Mouse (Mus musculus): ENCODE results near the gene Arpc1a. TPM values are rescaled to one million over a fixed set of nuclear protein-coding genes. Genes with fewer than 3 reads are reported as not detected.
"Not testable (repeated sequence)": the region's sequence is repeated elsewhere in the genome, so short reads cannot be mapped to it uniquely, and the experiment has no call there.

Gene Arpc1a
- polyA plus RNA-seq, 1 experiment from 2014 or later: 198 TPM

DNA sequence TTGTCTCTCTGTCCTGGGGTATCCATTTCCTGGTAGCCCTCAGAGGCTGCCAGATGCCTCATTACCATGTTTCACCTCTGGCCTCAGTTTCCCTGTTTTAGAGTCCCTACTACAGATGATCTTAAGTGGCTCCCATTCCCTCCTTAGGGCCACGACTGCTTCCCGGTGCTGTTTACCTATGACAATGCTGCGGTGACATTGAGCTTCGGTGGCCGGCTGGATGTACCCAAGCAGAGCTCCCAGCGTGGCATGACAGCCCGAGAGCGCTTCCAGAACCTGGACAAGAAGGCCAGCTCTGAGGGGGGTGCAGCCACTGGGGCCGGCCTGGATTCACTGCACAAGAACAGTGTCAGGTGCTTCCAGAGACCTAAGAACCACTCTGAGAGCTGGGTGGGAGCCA, 43.0 kb downstream of the Arpc1a start:
- H3K4me2 ChIP-seq (replicated peaks): no peak overlapping the region
- peaks cover 78% of the 10 kb centered on the region for H3K36me3 ChIP-seq

DNA sequence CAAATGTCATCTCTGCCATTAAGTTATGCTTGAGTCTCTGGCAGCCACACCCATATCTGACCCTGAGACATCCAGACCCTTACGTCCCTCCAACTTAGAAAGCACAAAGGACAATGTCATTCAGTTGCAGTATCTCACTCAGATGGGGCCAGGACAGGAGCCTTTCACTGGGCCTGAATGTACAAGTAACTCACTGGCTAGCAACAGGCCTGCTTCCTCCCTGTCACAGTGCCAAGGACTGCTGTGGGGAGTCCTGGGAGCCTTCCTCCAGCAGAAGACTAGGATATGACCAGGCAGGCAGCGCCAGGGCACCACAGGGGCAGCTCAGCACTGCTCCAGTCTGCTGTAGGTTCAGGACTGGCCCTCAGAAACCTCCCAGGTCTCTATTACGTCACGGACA, 45.5 kb downstream of the Arpc1a start:
- 96% methylated on average over 4 of the region's 4 CpGs for WGBS
- H3K36me3 ChIP-seq: peaks cover 92% of the 10 kb centered on the region

More for the DNA sequence above, 43.0 kb downstream of the Arpc1a start:
- H3K9ac ChIP-seq: no peak overlapping the region
- no peak overlapping the region for H3K27ac ChIP-seq
- no peak for ATAC-seq (ENCODE audit: low FRiP score, low read depth)
- no peaks in the 10 kb centered on the region for H3K4me1 ChIP-seq
- H3K27me3 ChIP-seq (replicated peaks): no peaks in the 10 kb centered on the region
- no peaks in the 10 kb centered on the region for H3K9me3 ChIP-seq
- WGBS: 95% methylated on average over 9 of the region's 9 CpGs
- no peak overlapping the region for H3K4me3 ChIP-seq

DNA sequence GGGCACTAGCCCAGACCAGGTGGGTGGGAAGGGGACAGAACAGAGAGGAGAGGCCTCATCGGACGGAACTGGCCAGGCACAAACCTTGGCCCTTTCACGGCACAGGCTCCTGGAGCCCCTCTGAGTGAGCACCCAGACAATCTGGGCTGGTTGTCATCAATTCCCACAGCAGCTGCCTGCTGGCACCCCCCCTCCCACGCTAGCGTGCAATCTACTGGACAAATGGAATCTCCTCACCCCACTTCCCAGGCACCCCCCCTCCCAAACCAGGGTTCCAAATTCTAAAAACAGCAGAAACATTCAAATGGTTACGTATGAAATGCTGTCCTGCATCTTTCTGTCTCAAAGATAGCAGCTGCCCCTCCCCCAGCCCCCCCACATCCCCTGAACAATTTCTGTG, 46.1 kb downstream of the Arpc1a start:
- H3K9me3 ChIP-seq; ATAC-seq (ENCODE audit: low FRiP score, low read depth); H3K4me2 ChIP-seq (replicated peaks); H3K4me3 ChIP-seq; H3K27me3 ChIP-seq (replicated peaks); H3K4me1 ChIP-seq; H3K9ac ChIP-seq; H3K27ac ChIP-seq: not testable (repeated sequence)
- WGBS: 86% methylated on average over 6 of the region's 6 CpGs
- H3K36me3 ChIP-seq: peaks cover 92% of the 10 kb centered on the region

More for the DNA sequence above, 45.5 kb downstream of the Arpc1a start:
- Histone ChIP-seq H3K4me3 (no peak overlapping the region), H3K27ac (no peak overlapping the region), H3K27me3 (replicated peaks) (no peaks in the 10 kb centered on the region), H3K9ac (no peak overlapping the region), H3K4me1 (no peaks in the 10 kb centered on the region), H3K4me2 (replicated peaks) (no peak overlapping the region), H3K9me3 (no peaks in the 10 kb centered on the region)
- ATAC-seq (ENCODE audit: low FRiP score, low read depth): no peak

DNA sequence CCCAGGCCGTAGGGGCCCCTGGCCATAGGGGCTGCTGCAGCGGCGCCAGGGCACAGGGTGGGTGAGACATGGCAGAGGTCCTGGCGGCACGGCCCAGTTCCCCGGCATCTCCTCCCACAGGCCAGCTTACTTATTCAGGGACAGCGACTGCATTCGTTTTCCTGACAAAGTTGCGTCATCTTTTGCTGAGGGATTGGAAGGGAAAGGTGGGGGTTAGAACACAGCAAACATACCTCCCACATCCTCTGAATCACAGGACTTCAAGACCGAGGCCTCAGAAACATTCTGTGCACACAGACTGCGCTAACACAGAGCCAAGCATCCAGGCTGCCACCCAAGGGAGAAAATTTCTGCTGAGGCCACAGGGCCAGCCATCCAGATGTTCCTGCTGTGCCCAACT, 46.6 kb downstream of the Arpc1a start:
- Histone ChIP-seq H3K4me1 (no peaks in the 10 kb centered on the region), H3K4me3 (no peak overlapping the region), H3K36me3 (peaks cover 92% of the 10 kb centered on the region), H3K4me2 (replicated peaks) (no peak overlapping the region), H3K27me3 (replicated peaks) (no peaks in the 10 kb centered on the region), H3K9ac (no peak overlapping the region), H3K27ac (no peak overlapping the region), H3K9me3 (no peaks in the 10 kb centered on the region)
- no peak for ATAC-seq (ENCODE audit: low FRiP score, low read depth)
- WGBS: 96% methylated on average over 11 of the region's 11 CpGs

DNA sequence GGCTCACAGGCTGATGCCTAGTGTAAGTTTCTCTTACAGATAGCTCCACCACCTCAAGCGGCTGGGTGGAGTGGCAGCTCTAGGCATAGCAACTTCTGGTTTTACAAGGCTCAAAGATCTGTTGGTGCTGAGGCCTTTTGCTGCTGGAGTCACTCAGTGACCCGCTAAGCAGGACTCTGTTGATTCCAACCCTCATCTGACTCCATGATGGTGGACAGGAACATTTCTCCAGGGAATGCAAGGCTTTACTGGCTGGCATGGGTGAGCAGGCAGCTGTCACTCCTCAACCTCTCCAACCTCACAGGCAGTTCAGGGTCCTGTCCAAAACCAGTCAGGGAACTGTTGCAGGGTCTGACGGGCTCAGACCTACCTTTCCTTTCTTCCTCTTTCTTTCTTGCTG, 47.4 kb downstream of the Arpc1a start:
- peaks cover 87% of the 10 kb centered on the region for H3K36me3 ChIP-seq
- H3K4me2 ChIP-seq (replicated peaks): no peak overlapping the region
- no peak for ATAC-seq (ENCODE audit: low FRiP score, low read depth)
- H3K9me3 ChIP-seq: no peaks in the 10 kb centered on the region
- H3K27ac ChIP-seq: no peak overlapping the region
- H3K9ac ChIP-seq: no peak overlapping the region
- 88% methylated on average over 3 of the region's 3 CpGs for WGBS
- H3K4me1 ChIP-seq: no peaks in the 10 kb centered on the region
- no peak overlapping the region for H3K4me3 ChIP-seq
- H3K27me3 ChIP-seq (replicated peaks): no peaks in the 10 kb centered on the region

DNA sequence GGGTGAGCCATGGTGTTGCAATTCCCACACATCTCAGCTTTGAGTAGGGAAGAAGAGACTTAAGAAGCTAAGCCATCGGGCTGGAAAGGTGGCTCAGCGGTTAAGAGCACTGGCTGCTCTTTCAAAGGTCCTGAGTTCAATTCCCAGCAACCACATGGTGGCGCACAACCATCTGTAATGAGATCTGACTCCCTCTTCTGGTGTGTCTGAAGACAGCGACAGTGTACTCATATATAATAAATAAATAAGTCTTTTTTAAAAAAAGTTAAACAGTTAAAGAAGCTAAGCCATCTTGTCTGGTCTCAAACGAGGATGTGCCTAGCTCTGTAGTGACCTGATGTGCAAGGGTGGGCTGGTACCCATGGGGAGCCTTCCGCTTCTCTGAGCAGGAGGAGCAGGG, 49.6 kb downstream of the Arpc1a start:
- H3K9ac ChIP-seq; H3K4me3 ChIP-seq; H3K27me3 ChIP-seq (replicated peaks); H3K4me2 ChIP-seq (replicated peaks); H3K27ac ChIP-seq; ATAC-seq (ENCODE audit: low FRiP score, low read depth); H3K4me1 ChIP-seq; H3K9me3 ChIP-seq: not testable (repeated sequence)
- WGBS: 90% methylated on average over 6 of the region's 6 CpGs
- peaks cover 78% of the 10 kb centered on the region for H3K36me3 ChIP-seq

DNA sequence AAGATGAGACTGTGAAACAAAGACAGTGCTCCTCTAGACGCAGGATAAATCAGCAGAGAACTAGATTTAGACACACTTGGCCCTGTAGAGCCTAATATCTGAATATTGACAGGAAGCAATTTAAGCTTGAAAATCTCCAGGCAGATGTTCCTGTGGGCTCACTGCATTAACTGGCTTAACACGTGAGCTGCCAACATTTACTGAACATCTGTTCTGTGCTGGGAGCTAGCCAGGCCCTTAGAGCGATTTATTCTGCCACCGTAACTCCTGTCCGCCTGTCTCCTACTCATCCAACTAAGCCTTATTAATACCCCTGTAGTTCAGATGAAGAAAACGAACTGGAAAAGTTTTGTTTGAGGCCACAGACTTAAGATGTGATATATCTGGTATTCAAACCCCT, 55.2 kb downstream of the Arpc1a start:
- Histone ChIP-seq H3K9ac (peak overlapping the region; percentile 91), H3K9me3 (no peaks in the 10 kb centered on the region), H3K4me2 (replicated peaks) (peak overlapping the region; percentile 84), H3K4me3 (peak overlapping the region; percentile 93), H3K27ac (no peak overlapping the region), H3K27me3 (replicated peaks) (no peaks in the 10 kb centered on the region), H3K36me3 (peaks cover 49% of the 10 kb centered on the region), H3K4me1 (peaks cover 26% of the 10 kb centered on the region)
- WGBS: 24% methylated on average over 6 of the region's 6 CpGs
- no peak for ATAC-seq (ENCODE audit: low FRiP score, low read depth)

DNA sequence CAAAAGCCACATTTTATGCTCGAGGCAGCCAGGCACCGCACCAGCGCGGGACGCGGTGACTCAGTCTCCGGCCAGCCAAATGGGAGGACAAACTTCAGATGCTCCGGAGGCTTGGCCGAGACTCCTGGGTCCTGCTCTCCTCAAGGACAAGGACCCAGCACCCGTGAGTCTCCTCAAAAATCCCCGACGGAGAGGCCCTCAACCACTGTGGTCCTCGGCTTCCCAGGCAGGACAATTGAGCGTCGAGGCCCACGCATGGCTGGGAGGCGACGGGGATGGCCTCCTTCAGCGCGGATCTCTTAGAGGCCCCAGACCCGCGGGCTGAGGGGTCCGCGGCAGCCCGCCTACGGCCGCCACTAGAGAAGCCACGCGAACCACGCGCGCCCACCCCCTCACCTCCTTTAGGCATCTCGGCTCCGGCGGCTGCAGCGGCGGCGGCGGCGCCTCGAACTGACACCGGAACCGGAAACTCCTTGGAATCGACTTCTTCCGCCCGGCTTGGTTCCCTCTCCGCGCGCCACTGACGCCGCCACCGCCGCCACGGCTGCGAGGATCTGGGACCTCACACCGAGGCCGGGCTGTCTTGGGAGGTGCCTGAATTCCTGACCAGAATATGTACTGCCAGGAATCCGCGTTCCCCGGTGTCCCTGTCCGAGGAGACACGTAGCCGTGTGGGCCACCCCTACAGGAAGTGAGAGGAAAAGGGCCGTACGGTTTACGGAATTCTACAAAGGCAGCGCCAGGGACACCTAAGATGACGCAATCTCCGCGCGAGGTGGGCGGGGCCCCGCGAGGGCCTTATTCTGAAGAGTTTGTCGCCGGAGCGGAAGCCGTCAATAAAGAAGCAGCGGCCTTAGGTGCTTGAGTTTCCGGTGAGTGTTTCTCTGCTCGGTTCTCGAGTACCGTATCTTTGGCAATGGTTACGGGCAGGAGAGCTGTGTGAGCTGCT, 56.2 kb downstream of the Arpc1a start, which contains the start of the genes Pdap1 and Bud31:
Pdap1 (minus strand) TSS at position 668 of the 949 bp plus-strand sequence.
Bud31 (plus strand) TSS at position 792 of the 949 bp plus-strand sequence.
- Histone ChIP-seq H3K4me2 (replicated peaks) (peak within 1 kb of the TSS; percentile 84), H3K36me3 (peaks cover 48% of the 10 kb centered on the region), H3K4me1 (peaks cover 26% of the 10 kb centered on the region), H3K4me3 (peak within 1 kb of the TSS; percentile 93), H3K27ac (peak within 1 kb of the TSS; percentile 74), H3K9me3 (no peaks in the 10 kb centered on the region), H3K9ac (peak within 1 kb of the TSS; percentile 91), H3K27me3 (replicated peaks) (no peaks in the 10 kb centered on the region)
- peak; percentile 92 for ATAC-seq (ENCODE audit: low FRiP score, low read depth)
- WGBS: under 1% methylated on average over 84 of the region's 84 CpGs

DNA sequence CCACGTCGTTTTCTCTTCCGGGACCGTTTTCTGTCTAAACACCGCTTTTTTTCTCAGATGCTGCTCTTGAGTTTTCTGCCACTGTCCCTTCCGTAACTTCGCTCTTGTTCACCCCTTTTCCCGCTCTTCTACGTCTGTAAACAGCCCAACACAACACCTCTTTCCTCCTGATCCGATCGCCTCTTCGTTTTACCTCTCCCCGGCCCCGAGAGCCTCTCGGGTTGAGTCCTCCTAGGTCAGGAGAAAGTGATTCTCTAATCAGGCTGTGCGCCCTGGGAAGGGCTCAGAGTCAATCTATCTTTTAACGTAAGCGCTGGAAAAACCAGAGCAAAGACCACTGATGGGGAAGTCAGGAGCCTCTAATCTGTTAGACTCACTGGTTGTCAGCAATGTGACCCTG, 57.0 kb downstream of the Arpc1a start:
- ATAC-seq (ENCODE audit: low FRiP score, low read depth): 0 out of 2 replicates have a peak, but pooled peaks have one; percentile 10
- peak overlapping the region; percentile 93 for H3K4me3 ChIP-seq

DNA sequence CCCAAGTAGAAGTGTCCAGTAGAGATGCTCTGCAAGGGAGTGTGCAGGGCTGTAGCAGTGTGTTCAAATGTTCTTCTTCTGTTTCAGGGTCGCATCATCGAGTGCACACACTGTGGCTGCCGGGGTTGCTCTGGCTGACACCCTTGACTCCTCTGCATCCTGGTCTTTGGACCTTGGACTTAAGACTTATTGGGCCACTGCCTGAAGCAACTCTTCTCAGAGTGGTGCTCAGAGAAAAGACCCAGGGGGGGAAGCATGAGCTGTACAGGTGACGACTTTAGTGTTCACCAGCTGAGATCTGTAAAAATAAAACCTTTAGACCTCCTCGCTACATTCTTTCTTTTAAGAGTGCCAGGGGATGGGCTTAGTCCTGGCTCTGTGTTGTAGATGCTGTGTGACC, 64.1 kb downstream of the Arpc1a start:
- Histone ChIP-seq H3K4me2 (replicated peaks) (no peak overlapping the region), H3K36me3 (peaks cover 97% of the 10 kb centered on the region), H3K27me3 (replicated peaks) (no peaks in the 10 kb centered on the region), H3K4me1 (no peaks in the 10 kb centered on the region), H3K4me3 (no peak overlapping the region), H3K9ac (no peak overlapping the region), H3K27ac (no peak overlapping the region), H3K9me3 (no peaks in the 10 kb centered on the region)
- 94% methylated on average over 5 of the region's 5 CpGs for WGBS
- no peak for ATAC-seq (ENCODE audit: low FRiP score, low read depth)

More for the DNA sequence above, 57.0 kb downstream of the Arpc1a start:
- peaks cover 50% of the 10 kb centered on the region for H3K36me3 ChIP-seq
- no peaks in the 10 kb centered on the region for H3K9me3 ChIP-seq
- no peak overlapping the region for H3K27ac ChIP-seq
- H3K9ac ChIP-seq: peak overlapping the region; percentile 91
- H3K4me1 ChIP-seq: peaks cover 26% of the 10 kb centered on the region
- peak overlapping the region; percentile 84 for H3K4me2 ChIP-seq (replicated peaks)
- under 1% methylated on average over 18 of the region's 18 CpGs for WGBS
- no peaks in the 10 kb centered on the region for H3K27me3 ChIP-seq (replicated peaks)

DNA sequence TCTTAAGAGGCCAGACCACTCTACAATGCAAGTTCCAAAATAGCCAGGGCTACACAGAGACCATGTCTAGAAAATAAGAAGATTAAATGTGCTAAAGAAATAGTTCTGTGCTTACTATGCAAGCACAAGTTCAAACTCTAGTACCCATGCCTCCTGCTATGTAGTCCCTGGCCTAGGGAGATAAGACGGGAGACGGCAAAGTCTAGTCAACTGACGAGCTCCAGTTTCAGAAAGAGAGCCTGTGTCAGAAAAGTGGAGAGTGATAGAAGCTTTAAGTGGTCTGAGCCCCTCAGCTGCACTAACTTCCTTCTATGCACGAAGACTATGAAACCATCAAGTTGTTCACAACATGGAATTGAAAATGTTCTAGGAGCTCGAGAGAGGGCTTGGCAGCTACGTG, 65.7 kb downstream of the Arpc1a start:
- H3K9me3 ChIP-seq: no peaks in the 10 kb centered on the region
- H3K4me2 ChIP-seq (replicated peaks): no peak overlapping the region
- no peak overlapping the region for H3K9ac ChIP-seq
- H3K4me1 ChIP-seq: no peaks in the 10 kb centered on the region
- H3K27me3 ChIP-seq (replicated peaks): no peaks in the 10 kb centered on the region
- 93% methylated on average over 6 of the region's 6 CpGs for WGBS
- peaks cover 96% of the 10 kb centered on the region for H3K36me3 ChIP-seq
- ATAC-seq (ENCODE audit: low FRiP score, low read depth): no peak
- no peak overlapping the region for H3K4me3 ChIP-seq
- H3K27ac ChIP-seq: no peak overlapping the region

DNA sequence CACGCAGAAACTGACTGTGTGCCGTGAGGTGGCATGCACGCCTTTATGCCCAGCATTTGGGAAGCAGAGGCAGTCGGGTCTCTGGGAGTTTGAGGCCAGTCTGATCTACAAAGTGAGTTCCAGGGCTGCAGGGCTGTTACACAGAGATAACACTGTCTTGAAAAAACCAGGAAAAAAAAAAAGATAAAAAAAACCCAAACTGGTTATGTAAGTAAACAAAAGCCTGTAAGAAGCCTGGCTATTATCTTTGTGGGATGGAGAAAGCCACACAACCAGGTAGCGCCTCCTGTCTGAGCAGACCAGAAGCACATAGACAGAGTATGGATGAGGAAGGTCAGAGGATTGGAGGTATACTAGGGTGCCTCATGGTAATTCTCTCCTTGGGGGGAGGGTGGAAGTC, 69.1 kb downstream of the Arpc1a start:
- no peak overlapping the region for H3K4me2 ChIP-seq (replicated peaks)
- H3K4me3 ChIP-seq: no peak overlapping the region
- peaks cover 85% of the 10 kb centered on the region for H3K36me3 ChIP-seq
- no peaks in the 10 kb centered on the region for H3K9me3 ChIP-seq
- no peaks in the 10 kb centered on the region for H3K4me1 ChIP-seq
- ATAC-seq (ENCODE audit: low FRiP score, low read depth): no peak
- H3K27ac ChIP-seq: no peak overlapping the region
- H3K9ac ChIP-seq: no peak overlapping the region
- no peaks in the 10 kb centered on the region for H3K27me3 ChIP-seq (replicated peaks)
- 93% methylated on average over 5 of the region's 5 CpGs for WGBS
